Mouse (Mus musculus) myocyte (in vitro differentiated cells): Measurements from ENCODE around the gene Fbxo21. TPM values are rescaled to one million over a fixed set of nuclear protein-coding genes. Genes with fewer than 3 reads are reported as not detected.

Experiments used
- H3K27me3 ChIP-seq: one replicate; pipeline ENCODE4 v1.6.1; 2011; ENCODE audit not compliant: control insufficient read depth, insufficient read depth, insufficient read length
- H3K36me3 ChIP-seq: one replicate; pipeline ENCODE4 v1.6.1; 2011; ENCODE audit not compliant: control insufficient read depth, insufficient read depth
- H3K4me2 ChIP-seq: one replicate; pipeline ENCODE4 v1.6.1; 2011; ENCODE audit warnings: low read depth, control low read depth
- H3K4me3 ChIP-seq: one replicate; pipeline ENCODE4 v1.5.1; 2011; ENCODE audit warnings: mild to moderate bottlenecking, control low read depth, moderate library complexity
- H3K79me2 ChIP-seq: one replicate; pipeline ENCODE4 v1.6.1; 2011; ENCODE audit not compliant: control insufficient read depth, insufficient read depth
- H3ac ChIP-seq: one replicate; pipeline ENCODE4 v1.6.1; 2011; ENCODE audit not compliant: control insufficient read depth, insufficient read length
- CEBPB ChIP-seq: IDR thresholded peaks from 2 replicates; pipeline ENCODE4 v1.6.1; 2011; ENCODE audit warnings: mild to moderate bottlenecking, moderate library complexity; ENCODE audit not compliant: poor library complexity, insufficient read depth, severe bottlenecking
- E2F4 ChIP-seq: IDR thresholded peaks from one replicate; pipeline ENCODE4 v1.6.1; 2011; ENCODE audit warnings: mild to moderate bottlenecking, control low read depth, moderate library complexity; ENCODE audit not compliant: insufficient read depth
- MAX ChIP-seq: IDR thresholded peaks from one replicate; pipeline ENCODE4 v1.6.1; 2011; ENCODE audit warnings: low read depth, mild to moderate bottlenecking, control low read depth
- MYOD1 ChIP-seq, 3 experiments: IDR thresholded peaks; one replicate each; pipeline ENCODE4 v1.6.1; 2011; ENCODE audit warnings: control low read depth in 2 of 3, low read depth in 2 of 3, mild to moderate bottlenecking in 2 of 3, moderate library complexity in 1 of 3; ENCODE audit not compliant: insufficient read length in 2 of 3, control insufficient read depth in 1 of 3
- MYOG ChIP-seq, 3 experiments: IDR thresholded peaks; one replicate each; pipeline ENCODE4 v1.6.1; 2011; ENCODE audit warnings: control low read depth in 2 of 3, low read depth in 2 of 3, mild to moderate bottlenecking in 2 of 3; ENCODE audit not compliant: insufficient read length in 2 of 3, control insufficient read depth in 1 of 3, insufficient read depth in 1 of 3
- POLR2A ChIP-seq: IDR thresholded peaks from one replicate; pipeline ENCODE4 v1.6.1; 2011; ENCODE audit warnings: low read depth, mild to moderate bottlenecking, control low read depth, moderate library complexity; ENCODE audit not compliant: insufficient read length
- POLR2AphosphoS2 ChIP-seq: IDR thresholded peaks from one replicate; pipeline ENCODE4 v1.6.1; 2011; ENCODE audit warnings: low read depth, control low read depth; ENCODE audit not compliant: insufficient read length
- REST ChIP-seq: IDR thresholded peaks from one replicate; pipeline ENCODE4 v1.6.1; 2011; ENCODE audit warnings: mild to moderate bottlenecking, control low read depth, moderate library complexity; ENCODE audit not compliant: insufficient read depth, insufficient read length
- SRF ChIP-seq: IDR thresholded peaks from one replicate; pipeline ENCODE4 v1.6.1; 2011; ENCODE audit warnings: low read depth; ENCODE audit not compliant: control insufficient read depth, insufficient read length
- TCF12 ChIP-seq: IDR thresholded peaks from one replicate; pipeline ENCODE4 v1.6.1; 2011; ENCODE audit warnings: mild to moderate bottlenecking, control low read depth; ENCODE audit not compliant: poor library complexity, insufficient read depth, severe bottlenecking
- TCF3 ChIP-seq: IDR thresholded peaks from one replicate; pipeline ENCODE4 v1.6.1; 2011; ENCODE audit warnings: low read depth, control low read depth; ENCODE audit not compliant: insufficient read length
- USF1 ChIP-seq: IDR thresholded peaks from one replicate; pipeline ENCODE4 v1.6.1; 2011; ENCODE audit warnings: low read depth, mild to moderate bottlenecking, control low read depth, moderate library complexity
- polyA plus RNA-seq: library from polyadenylated mRNA; unstranded; fragments of >200 nt; fragmentation: generic; extraction: Trizol; gene quantifications from one replicate; pipeline ENCODE4 v1.2.1, GENCODE M21; 2012; ENCODE audit warnings: missing spikeins

The Fbxo21 gene
- polyA plus RNA-seq, 1 experiment, result 9.9 TPM

- Histone ChIP-seq H3K4me3 (no peak overlapping the region), H3ac (no peak overlapping the region), H3K36me3 (peaks cover 3% of the 10 kb centered on the region), H3K4me2 (no peak overlapping the region), H3K79me2 (no peaks in the 10 kb centered on the region), H3K27me3 (no peaks in the 10 kb centered on the region)
- TF ChIP-seq SRF (no peak), E2F4 (no peak), POLR2A (no peak), REST (no peak), TCF3 (no peak), MAX (no peak), TCF12 (no peak), MYOG (IDR thresholded peaks at IDR 0.05; ENCODE audit: control insufficient read depth in 1 of 3, insufficient read depth in 1 of 3, insufficient read length in 2 of 3, low read depth in 2 of 3) (no peak), MYOD1 (IDR thresholded peaks at IDR 0.05; ENCODE audit: control insufficient read depth in 1 of 3, insufficient read length in 2 of 3, low read depth in 2 of 3) (no peak), POLR2AphosphoS2 (no peak), CEBPB (no peak), USF1 (no peak)
These were observed 5.4 kb downstream of the Fbxo21 start for GRCm38 (mm10) chr5:117981943-117982342.

- no peaks in the 10 kb centered on the region for H3K79me2 ChIP-seq
- peaks cover under 1% of the 10 kb centered on the region for H3K36me3 ChIP-seq
- H3K4me2 ChIP-seq, result no peak overlapping the region
- H3ac ChIP-seq, result no peak overlapping the region
- TF ChIP-seq POLR2A (no peak), MYOD1 (IDR thresholded peaks at IDR 0.05; ENCODE audit: control insufficient read depth in 1 of 3, insufficient read length in 2 of 3, low read depth in 2 of 3) (no peak), USF1 (no peak), MYOG (IDR thresholded peaks at IDR 0.05; ENCODE audit: control insufficient read depth in 1 of 3, insufficient read depth in 1 of 3, insufficient read length in 2 of 3, low read depth in 2 of 3) (no peak), MAX (no peak), SRF (no peak), E2F4 (no peak), TCF3 (no peak), POLR2AphosphoS2 (no peak), REST (no peak), CEBPB (no peak), TCF12 (no peak)
- H3K27me3 ChIP-seq, result no peaks in the 10 kb centered on the region
- no peak overlapping the region for H3K4me3 ChIP-seq
These were observed 9.8 kb downstream of the Fbxo21 start for GRCm38 (mm10) chr5:117986327-117986726.

- H3K4me2 ChIP-seq, result no peak overlapping the region
- H3K79me2 ChIP-seq, result no peaks in the 10 kb centered on the region
- H3K27me3 ChIP-seq, result no peaks in the 10 kb centered on the region
- TF ChIP-seq MYOG (IDR thresholded peaks at IDR 0.05; ENCODE audit: control insufficient read depth in 1 of 3, insufficient read depth in 1 of 3, insufficient read length in 2 of 3, low read depth in 2 of 3), result no peak
- no peak for TF ChIP-seq TCF12
- no peak for TF ChIP-seq MYOD1 (IDR thresholded peaks at IDR 0.05; ENCODE audit: control insufficient read depth in 1 of 3, insufficient read length in 2 of 3, low read depth in 2 of 3)
- peaks cover 10% of the 10 kb centered on the region for H3K36me3 ChIP-seq
- no peak overlapping the region for H3K4me3 ChIP-seq
- H3ac ChIP-seq, result no peak overlapping the region
These were observed 11.4 kb downstream of the Fbxo21 start for GRCm38 (mm10) chr5:117987891-117988290.

- no peak overlapping the region for H3K4me3 ChIP-seq
- H3K79me2 ChIP-seq, result no peaks in the 10 kb centered on the region
- peaks cover 10% of the 10 kb centered on the region for H3K36me3 ChIP-seq
- no peak overlapping the region for H3K4me2 ChIP-seq
- TF ChIP-seq CEBPB, result no peak
- no peak for TF ChIP-seq TCF12
- H3ac ChIP-seq, result no peak overlapping the region
- H3K27me3 ChIP-seq, result no peaks in the 10 kb centered on the region
These were observed 11.8 kb downstream of the Fbxo21 start for GRCm38 (mm10) chr5:117988367-117988766.

GRCm38 (mm10) chr5:117989773-117990172 lies 13.2 kb downstream of the Fbxo21 start:
- no peak overlapping the region for H3K4me3 ChIP-seq
- TF ChIP-seq SRF (no peak), MYOG (IDR thresholded peaks at IDR 0.05; ENCODE audit: control insufficient read depth in 1 of 3, insufficient read depth in 1 of 3, insufficient read length in 2 of 3, low read depth in 2 of 3) (no peak), REST (no peak), MYOD1 (IDR thresholded peaks at IDR 0.05; ENCODE audit: control insufficient read depth in 1 of 3, insufficient read length in 2 of 3, low read depth in 2 of 3) (no peak), USF1 (no peak), POLR2A (no peak)
- H3K4me2 ChIP-seq, result no peak overlapping the region
- H3K27me3 ChIP-seq, result no peaks in the 10 kb centered on the region
- no peaks in the 10 kb centered on the region for H3K79me2 ChIP-seq
- no peak overlapping the region for H3ac ChIP-seq
- H3K36me3 ChIP-seq, result peaks cover 10% of the 10 kb centered on the region
